Mouse (Mus musculus) cortical plate, adult 2 months (tissue): Measurements from ENCODE around the gene Necap2. TPM values are rescaled to one million over a fixed set of nuclear protein-coding genes. Genes with fewer than 3 reads are reported as not detected.

Source experiments
- H3K27ac ChIP-seq: fragments of 200-500 bp; 2 replicates; pipeline ENCODE4 v1.5.1; 2012; ENCODE audit warnings: low read length, control low read depth, inconsistent platforms; ENCODE audit not compliant: insufficient read depth
- H3K4me1 ChIP-seq: fragments of 200-500 bp; 2 replicates; pipeline ENCODE4 v1.6.1; 2011; ENCODE audit warnings: low read length; ENCODE audit not compliant: control insufficient read depth, insufficient read depth
- H3K4me3 ChIP-seq: fragments of 200-500 bp; 2 replicates; pipeline ENCODE4 v1.5.1; 2011; ENCODE audit warnings: mild to moderate bottlenecking, low read length, control low read depth; ENCODE audit not compliant: insufficient read depth
- CTCF ChIP-seq: fragments of 200-500 bp; IDR thresholded peaks from 2 replicates; pipeline ENCODE4 v1.5.1; 2011; ENCODE audit warnings: mild to moderate bottlenecking, control low read depth, low read length; ENCODE audit not compliant: insufficient read depth; ENCODE audit errors: extremely low read depth
- POLR2A ChIP-seq: fragments of 200-500 bp; IDR thresholded peaks from 2 replicates; pipeline ENCODE4 v1.6.1; 2011; ENCODE audit warnings: mild to moderate bottlenecking, low read length, control low read depth; ENCODE audit not compliant: insufficient read depth; ENCODE audit errors: extremely low read depth
- polyA plus RNA-seq: library from polyadenylated mRNA; depleted of rRNA; stranded (reverse); fragments of >200 nt; gene quantifications from 2 replicates; pipeline ENCODE4 v1.2.3, GENCODE M21; 2012

Gene Necap2
- polyA plus RNA-seq, 1 experiment: 62.3 TPM

DNA sequence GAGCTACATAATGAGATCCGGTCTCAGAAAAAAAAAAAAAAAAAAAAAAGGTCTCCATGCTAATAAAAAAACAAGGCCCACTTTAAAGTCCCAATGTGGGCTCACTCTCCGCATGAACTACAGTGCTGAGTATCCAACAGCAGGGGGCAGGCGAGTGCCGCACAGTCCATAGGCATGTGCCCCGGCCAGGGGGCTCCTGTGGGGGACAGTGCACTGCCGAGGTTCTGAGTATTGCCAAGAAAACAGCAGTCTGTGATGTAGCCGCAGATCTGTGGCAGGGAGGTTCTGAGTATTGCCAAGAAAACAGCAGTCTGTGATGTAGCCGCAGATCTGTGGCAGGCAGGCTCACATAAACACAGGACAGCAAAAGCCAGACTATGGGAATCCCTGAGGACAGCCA lies 33.3 kb downstream of the Necap2 start:
- TF ChIP-seq POLR2A (no peak), CTCF (peak; percentile 78)
- no peak overlapping the region for H3K4me3 ChIP-seq
- H3K27ac ChIP-seq: no peak overlapping the region
- peaks cover 11% of the 10 kb centered on the region for H3K4me1 ChIP-seq

DNA sequence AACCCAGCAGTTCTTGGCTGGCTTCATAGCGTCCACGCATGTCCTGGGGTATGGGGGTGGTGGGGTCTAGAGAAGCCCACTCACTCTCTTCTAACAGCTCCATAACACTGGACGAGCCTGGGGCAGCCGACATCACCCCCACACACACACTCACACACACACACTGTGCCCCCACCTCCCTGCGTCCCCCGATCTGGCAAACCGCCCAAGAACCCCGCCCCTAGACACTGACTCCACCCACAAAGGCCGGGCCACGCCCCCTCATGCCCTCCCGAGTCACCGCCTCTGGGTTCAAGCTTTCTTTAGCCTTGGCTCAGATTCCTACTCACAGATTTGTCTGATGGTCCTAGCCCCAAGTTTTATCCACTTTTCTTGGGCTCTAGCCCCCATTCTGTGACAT lies 37.0 kb downstream of the Necap2 start:
- H3K4me1 ChIP-seq: no peaks in the 10 kb centered on the region
- no peak overlapping the region for H3K4me3 ChIP-seq
- no peak overlapping the region for H3K27ac ChIP-seq
- TF ChIP-seq POLR2A: no peak
- no peak for TF ChIP-seq CTCF

DNA sequence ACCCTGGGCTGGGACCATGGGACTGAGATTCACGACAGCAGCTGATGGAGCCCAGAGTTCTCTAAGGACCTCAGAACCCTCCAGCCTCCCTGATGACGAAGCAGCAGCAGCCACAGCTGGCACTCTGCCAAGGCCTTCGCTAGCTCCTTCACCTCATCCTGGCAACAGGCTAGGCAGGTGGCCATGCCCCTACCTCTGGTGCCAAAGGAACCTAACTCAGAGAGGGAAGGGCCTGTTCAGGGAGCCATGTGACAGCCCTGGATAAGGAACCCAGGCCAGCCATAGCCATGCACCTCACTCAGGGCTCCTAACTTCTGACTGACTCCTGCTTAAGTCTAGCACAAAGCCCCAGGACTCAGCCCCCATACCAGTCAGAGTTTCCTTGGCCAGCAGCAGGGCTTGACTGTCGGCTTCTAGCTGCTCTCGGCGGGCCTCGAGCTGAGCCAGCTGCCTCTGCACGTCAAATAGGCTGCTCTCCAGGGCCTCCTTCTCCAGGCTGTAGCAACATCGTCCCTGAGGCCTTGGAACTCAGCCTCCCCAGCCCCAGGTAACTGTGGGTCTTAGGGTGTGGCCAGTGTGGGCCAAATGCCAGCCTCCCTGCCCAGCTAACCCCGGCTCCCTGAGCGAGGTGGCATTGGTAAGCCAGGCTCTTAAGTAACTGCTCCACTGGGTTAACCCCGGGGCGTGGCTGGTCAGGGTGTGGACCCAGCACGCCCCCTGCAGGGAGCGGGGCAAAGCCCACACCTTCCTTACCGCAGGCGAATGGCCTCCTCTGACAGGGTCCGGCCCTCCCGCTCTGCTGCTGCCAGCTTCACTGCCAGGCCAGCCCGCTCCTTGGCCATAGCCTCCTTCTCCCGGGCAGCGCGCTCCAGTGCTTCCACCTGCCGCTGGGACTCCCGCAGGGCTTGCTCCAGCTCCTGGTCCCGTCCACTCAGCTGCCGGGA lies 44.3 kb downstream of the Necap2 start:
- Histone ChIP-seq H3K4me3 (no peak overlapping the region), H3K4me1 (no peaks in the 10 kb centered on the region), H3K27ac (no peak overlapping the region)
- TF ChIP-seq POLR2A (no peak), CTCF (no peak)

DNA sequence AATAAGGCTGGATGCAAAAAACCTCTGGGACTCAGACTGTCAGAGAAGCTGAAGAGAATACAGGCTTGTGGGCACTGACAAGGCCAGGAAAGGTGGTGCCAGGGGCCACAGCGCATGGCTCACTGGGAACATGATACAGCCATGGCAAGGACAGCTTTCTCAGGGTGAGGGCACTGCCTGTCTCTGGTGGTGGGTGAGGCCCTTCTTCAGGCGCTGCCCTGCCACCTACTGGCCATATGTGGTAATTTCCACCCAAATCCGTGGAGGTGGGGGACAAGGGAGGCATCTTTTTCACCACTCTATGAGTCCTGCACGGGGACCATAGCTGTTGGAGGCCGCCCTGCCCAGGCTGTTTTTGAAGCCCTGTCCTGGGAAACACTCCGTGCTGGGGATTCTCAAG lies 46.4 kb downstream of the Necap2 start:
- TF ChIP-seq POLR2A (no peak), CTCF (peak; percentile 95)
- Histone ChIP-seq H3K4me3 (no peak overlapping the region), H3K27ac (no peak overlapping the region), H3K4me1 (no peaks in the 10 kb centered on the region)

DNA sequence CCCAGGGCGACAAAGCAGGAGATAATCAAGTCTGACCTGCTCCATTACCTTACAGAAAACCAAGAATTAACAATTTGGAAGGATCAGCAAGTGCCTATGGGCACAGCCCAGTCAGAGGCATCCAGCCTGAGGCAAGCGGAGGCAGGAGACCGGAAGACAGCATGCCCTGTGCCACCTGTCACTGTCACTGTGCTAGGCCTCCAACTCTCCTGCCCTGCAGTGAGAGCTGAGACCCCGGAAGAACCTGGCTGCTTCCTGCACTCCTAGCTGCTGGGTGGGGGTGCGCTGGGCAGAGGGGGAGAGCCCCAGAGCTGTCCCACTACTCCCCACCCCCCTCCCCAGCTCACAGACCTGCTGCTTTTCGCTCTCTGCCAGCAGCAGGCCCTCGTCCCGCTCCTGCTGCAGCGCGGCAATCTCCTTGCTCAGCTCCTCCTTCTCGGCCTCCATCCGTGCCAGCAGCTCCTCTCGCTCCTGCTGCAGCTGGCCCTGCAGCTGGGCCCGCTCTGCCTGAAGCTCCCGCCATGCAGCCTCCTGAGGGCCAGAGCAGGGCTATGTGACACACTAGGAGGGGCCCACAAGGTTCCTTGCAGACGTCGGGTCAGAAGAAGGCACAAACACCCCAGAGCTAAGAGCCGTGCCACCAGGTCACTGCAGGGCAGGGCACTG lies 47.5 kb downstream of the Necap2 start:
- TF ChIP-seq POLR2A (no peak), CTCF (no peak)
- Histone ChIP-seq H3K4me3 (no peak overlapping the region), H3K27ac (no peak overlapping the region), H3K4me1 (no peaks in the 10 kb centered on the region)

DNA sequence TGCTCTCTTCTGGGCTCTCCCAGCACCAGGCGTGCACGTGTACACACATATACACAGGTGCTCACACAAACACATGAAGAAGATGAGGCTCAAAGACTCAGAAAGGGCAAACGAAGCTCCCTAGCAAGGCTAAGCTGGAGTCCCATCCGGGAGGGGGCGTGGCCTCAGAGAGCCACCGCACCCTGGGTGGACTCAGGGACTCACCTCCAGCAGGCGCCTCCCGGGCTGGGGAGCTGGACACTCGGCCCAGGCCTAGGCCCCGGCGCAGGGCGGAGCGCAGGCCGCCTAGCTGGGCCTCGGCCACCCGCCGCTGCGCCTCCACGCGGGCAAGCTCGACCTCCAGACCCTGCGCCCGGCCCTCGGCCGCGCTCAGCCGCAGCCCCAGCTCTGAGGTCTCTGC lies 53.2 kb downstream of the Necap2 start:
- Histone ChIP-seq H3K4me3 (no peak overlapping the region), H3K27ac (no peak overlapping the region), H3K4me1 (peaks cover 9% of the 10 kb centered on the region)
- TF ChIP-seq POLR2A: no peak

DNA sequence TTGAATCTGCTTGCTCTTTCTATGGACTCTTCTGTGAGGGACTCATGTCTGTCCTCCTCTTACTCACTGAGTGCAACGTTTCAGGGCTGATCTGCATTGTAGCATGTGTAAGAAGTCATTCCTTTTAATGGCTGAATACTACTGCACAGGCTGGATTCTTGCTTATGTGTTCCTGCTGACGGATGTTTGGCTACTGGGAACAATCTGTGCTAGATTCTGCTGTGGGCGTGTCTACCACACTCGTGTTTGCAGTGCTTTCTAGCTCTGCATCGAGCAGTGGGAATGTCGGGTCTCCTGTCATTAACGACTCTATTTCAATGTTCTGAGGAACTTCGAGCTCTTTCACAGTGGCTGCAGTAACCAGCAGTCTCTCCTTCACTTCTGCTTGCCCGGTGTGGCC lies 54.1 kb downstream of the Necap2 start:
- Histone ChIP-seq H3K4me3 (no peak overlapping the region), H3K27ac (no peak overlapping the region), H3K4me1 (peaks cover 9% of the 10 kb centered on the region)
- no peak for TF ChIP-seq POLR2A
- TF ChIP-seq CTCF: no peak

DNA sequence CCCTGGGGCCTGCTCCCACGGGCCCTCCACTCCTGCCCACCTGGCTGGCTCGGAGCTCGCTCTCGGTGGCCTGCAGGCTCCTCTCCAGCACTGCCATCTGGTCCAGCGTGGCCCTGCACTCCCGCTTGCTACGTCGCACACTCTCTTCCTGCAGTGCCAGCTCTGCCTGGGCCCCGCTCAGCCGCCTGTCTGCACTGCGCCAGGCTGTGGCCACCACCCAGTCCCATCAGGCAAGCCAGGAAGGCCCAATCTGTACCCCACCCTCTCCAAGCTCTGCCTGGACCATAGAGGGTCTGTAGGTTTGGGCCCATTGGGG lies 56.6 kb downstream of the Necap2 start:
- Histone ChIP-seq H3K27ac (no peak overlapping the region), H3K4me1 (peaks cover 9% of the 10 kb centered on the region), H3K4me3 (no peak overlapping the region)
- TF ChIP-seq CTCF: no peak
- TF ChIP-seq POLR2A: no peak

DNA sequence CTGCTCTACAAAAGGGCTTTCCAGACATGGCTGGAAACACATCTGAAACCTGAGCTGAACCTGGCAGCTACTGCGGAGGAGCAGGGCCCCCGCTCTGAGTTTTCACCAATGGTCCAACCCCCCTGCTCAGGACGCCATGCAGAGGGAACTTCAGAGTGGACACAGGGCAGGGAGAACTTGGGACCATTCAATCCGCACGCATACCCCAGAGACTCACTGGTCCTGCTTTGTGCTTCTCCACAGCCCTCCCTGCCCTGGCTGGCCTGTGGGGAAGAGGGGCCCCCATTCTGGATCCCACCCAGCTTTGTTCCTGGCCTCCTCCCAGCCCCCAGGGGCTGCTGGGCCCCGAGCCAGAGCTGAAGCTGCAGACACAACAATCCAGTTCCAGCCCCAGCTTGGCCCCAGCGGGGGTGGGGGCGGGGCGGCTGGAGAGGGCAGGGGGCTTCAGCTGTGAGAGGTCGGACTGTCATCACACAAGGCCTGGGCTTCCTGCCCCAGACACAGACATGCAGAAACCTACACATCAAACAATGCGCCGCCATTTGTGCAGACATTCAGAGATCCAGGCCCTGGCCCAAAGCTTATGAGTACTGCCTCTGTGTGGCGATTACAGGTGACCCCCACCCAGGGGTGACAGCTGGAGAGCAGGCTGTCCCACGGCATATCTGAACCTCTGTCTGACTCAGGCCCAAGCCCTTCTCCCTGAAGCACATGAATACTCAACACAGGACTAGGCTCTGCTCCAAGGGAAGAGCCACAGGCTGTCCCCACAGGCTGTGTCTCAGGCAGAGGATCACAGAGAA lies 57.1 kb downstream of the Necap2 start:
- peaks cover 10% of the 10 kb centered on the region for H3K4me1 ChIP-seq
- TF ChIP-seq CTCF: no peak
- H3K27ac ChIP-seq: no peak overlapping the region
- no peak overlapping the region for H3K4me3 ChIP-seq

DNA sequence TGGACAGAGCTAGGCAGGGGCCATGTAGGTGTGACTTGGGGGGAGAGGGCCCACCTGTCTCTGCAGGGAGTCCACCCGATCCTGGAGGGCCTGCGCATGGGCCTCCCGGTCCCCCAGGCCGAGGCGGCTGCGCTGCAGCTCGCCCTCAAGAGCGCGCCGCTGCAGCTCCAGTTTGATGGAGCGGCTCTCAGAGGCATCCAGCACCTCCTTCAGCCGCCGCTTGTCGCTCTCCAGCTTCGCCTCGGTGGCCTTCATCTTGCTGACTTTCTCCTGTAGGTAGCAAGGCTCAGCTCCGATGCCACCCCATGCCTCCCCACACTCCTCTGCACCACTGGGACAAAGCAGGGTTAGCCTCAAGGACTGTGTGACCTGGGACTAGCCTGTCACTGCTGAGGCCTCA lies 57.9 kb downstream of the Necap2 start:
- Histone ChIP-seq H3K4me1 (peaks cover 10% of the 10 kb centered on the region), H3K4me3 (no peak overlapping the region), H3K27ac (no peak overlapping the region)
- TF ChIP-seq CTCF (no peak), POLR2A (no peak)
